Comparison of ENCODE assay signal across 8 mouse cellular contexts in genomic region chr7:80368635-80369421, GRCm38 (mm10). TPM values are rescaled to one million over a fixed set of nuclear protein-coding genes. Genes with fewer than 3 reads are reported as not detected.
DNase-seq lines count a peak whose midpoint lies in the region; ATAC-seq lines count a peak whose summit lies in the region.

No protein-coding gene starts in this region.

- no peak for ATAC-seq in forebrain, embryonic 13.5 days
- ATAC-seq in CD4-positive, CD25-positive, alpha-beta regulatory T cell, adult 4 months: peak; percentile 38
- 0 out of 2 replicates have a peak, but pooled peaks have one; percentile 13 for ATAC-seq in heart, embryonic 15.5 days (replicated peaks; ENCODE audit: insufficient number of reproducible peaks, insufficient read depth, low FRiP score, low read depth)

- H3K9me3 ChIP-seq in forebrain, embryonic 13.5 days (replicated peaks): no peaks in the 10 kb centered on the region
- H3K9me3 ChIP-seq in forebrain, embryonic 10.5 days: no peaks in the 10 kb centered on the region
- no peaks in the 10 kb centered on the region for H3K9me3 ChIP-seq in heart, embryonic 15.5 days (replicated peaks)

- peak overlapping the region; percentile 19; the same call in 1 of the 2 replicates for H3K9ac ChIP-seq in forebrain, embryonic 13.5 days
- H3K9ac ChIP-seq in heart, embryonic 15.5 days: no peak overlapping the region; the same call in 1 of the 2 replicates

- H3K36me3 ChIP-seq in forebrain, embryonic 13.5 days (ENCODE audit: poor library complexity, severe bottlenecking): peaks cover 41% of the 10 kb centered on the region
- H3K36me3 ChIP-seq in forebrain, embryonic 10.5 days (replicated peaks): peaks cover 49% of the 10 kb centered on the region
- peaks cover 39% of the 10 kb centered on the region for H3K36me3 ChIP-seq in heart, embryonic 15.5 days
- H3K36me3 ChIP-seq in macrophage (ENCODE audit: inconsistent target): peaks cover 41% of the 10 kb centered on the region

- no peak overlapping the region for H3K27ac ChIP-seq in forebrain, embryonic 13.5 days
- no peak overlapping the region for H3K27ac ChIP-seq in forebrain, embryonic 10.5 days
- H3K27ac ChIP-seq in heart, embryonic 15.5 days: peak overlapping the region; percentile 48
- H3K27ac ChIP-seq in macrophage: peak overlapping the region; percentile 80

- peaks cover 15% of the 10 kb centered on the region for H3K4me1 ChIP-seq in forebrain, embryonic 13.5 days
- H3K4me1 ChIP-seq in forebrain, embryonic 10.5 days: peaks cover 27% of the 10 kb centered on the region
- peaks cover 28% of the 10 kb centered on the region for H3K4me1 ChIP-seq in heart, embryonic 15.5 days (replicated peaks)

- no peaks in the 10 kb centered on the region for H3K27me3 ChIP-seq in forebrain, embryonic 13.5 days
- no peaks in the 10 kb centered on the region for H3K27me3 ChIP-seq in forebrain, embryonic 10.5 days (ENCODE audit: poor library complexity, severe bottlenecking)
- no peaks in the 10 kb centered on the region for H3K27me3 ChIP-seq in heart, embryonic 15.5 days

- WGBS in forebrain, embryonic 13.5 days: 89% methylated on average over 20 of the region's 20 CpGs
- WGBS in forebrain, embryonic 10.5 days: 91% methylated on average over 20 of the region's 20 CpGs
- 49% methylated on average over 20 of the region's 20 CpGs for WGBS in heart, embryonic 15.5 days
- WGBS in macrophage (ENCODE audit: missing documents): 16% methylated on average over 20 of the region's 20 CpGs

- no peaks in the 10 kb centered on the region for H3K79me2 ChIP-seq in macrophage (ENCODE audit: inconsistent target)

- 0 out of 2 replicates have a peak overlapping the region, but pooled peaks have one; percentile 74 for H3K4me2 ChIP-seq in forebrain, embryonic 13.5 days
- H3K4me2 ChIP-seq in heart, embryonic 15.5 days: peak overlapping the region; percentile 86

- no peak overlapping the region for H3K4me3 ChIP-seq in forebrain, embryonic 13.5 days
- H3K4me3 ChIP-seq in forebrain, embryonic 10.5 days: no peak overlapping the region; the same call in 1 of the 2 replicates
- no peak overlapping the region; the same call in 1 of the 2 replicates for H3K4me3 ChIP-seq in heart, embryonic 15.5 days
- peak overlapping the region; percentile 2; the same call in 1 of the 2 replicates for H3K4me3 ChIP-seq in macrophage (ENCODE audit: inconsistent target)

- no peak for DNase-seq in forebrain, embryonic 10.5 days (ENCODE audit: extremely low spot score, low spot score)
- DNase-seq in ovary, postnatal 36 days (ENCODE audit: low spot score): no peak
- no peak for DNase-seq in layer of hippocampus, adult 11-12 months (ENCODE audit: low spot score)
- no peak for DNase-seq in kidney, postnatal 25 days

RNA-seq across cellular contexts. Expression of gene Man2a2, which starts 2.3 kb away (rescaled TPM):
- 15.5 and 16.8 TPM in 2 replicates for polyA plus RNA-seq in forebrain, embryonic 13.5 days (2015; fragmentation: Nextera tagmentation; extraction: Ambion mirVana)
- 17.0 and 17.8 TPM in 2 replicates for polyA plus RNA-seq in forebrain, embryonic 10.5 days (2016; fragmentation: Nextera tagmentation; extraction: Ambion mirVana)
- 10 to 100 TPM; 10.4 to 22.3 TPM for polyA plus RNA-seq in CD4-positive, CD25-positive, alpha-beta regulatory T cell, adult 4 months (2017; shearing (Covaris generic))
- polyA plus RNA-seq in heart, embryonic 15.5 days (2015; fragmentation: Nextera tagmentation; extraction: Ambion mirVana): 15.1 and 21.1 TPM in 2 replicates
- 100 to 1,000 TPM in 16 of 26 experiments, 10 to 100 TPM in 10; 16.5 to 452 (median 118) TPM for total RNA-seq in macrophage (2018; cell fraction: chromatin; rRNA removed)
- 10 to 100 TPM; 10.2 to 96.2 (median 35.6) TPM for total RNA-seq in macrophage (2018; cell fraction: cytosol; rRNA removed)
- 100 to 1,000 TPM in 9 of 26 experiments, 10 to 100 TPM in 17; 18.0 to 266 (median 60.2) TPM for total RNA-seq in macrophage (2018; cell fraction: nucleus; rRNA removed)
- polyA plus RNA-seq in macrophage (2018): 15.9 to 83.7 TPM (median 73.2 TPM) in 3 replicates

RNA-seq across cellular contexts. Expression of gene Fes, which starts 18.9 kb away (rescaled TPM):
- polyA plus RNA-seq in forebrain, embryonic 13.5 days (2015; fragmentation: Nextera tagmentation; extraction: Ambion mirVana): 4.0 and 4.1 TPM in 2 replicates
- polyA plus RNA-seq in forebrain, embryonic 10.5 days (2016; fragmentation: Nextera tagmentation; extraction: Ambion mirVana): 7.2 and 9.2 TPM in 2 replicates
- 1 to 10 TPM in 1 of 2 experiments, under 1 TPM in 1; 0.11 to 2.5 TPM for polyA plus RNA-seq in CD4-positive, CD25-positive, alpha-beta regulatory T cell, adult 4 months (2017; shearing (Covaris generic))
- polyA plus RNA-seq in heart, embryonic 15.5 days (2015; fragmentation: Nextera tagmentation; extraction: Ambion mirVana): 10.9 and 14.4 TPM in 2 replicates
- total RNA-seq in macrophage (2018; cell fraction: chromatin; rRNA removed): 100 to 1,000 TPM; 233 to 743 (median 466) TPM
- 100 to 1,000 TPM in 17 of 26 experiments, 10 to 100 TPM in 9; 77.5 to 143 (median 115) TPM for total RNA-seq in macrophage (2018; cell fraction: cytosol; rRNA removed)
- 100 to 1,000 TPM; 141 to 390 (median 271) TPM for total RNA-seq in macrophage (2018; cell fraction: nucleus; rRNA removed)
- polyA plus RNA-seq in macrophage (2018): 96.8 to 128 TPM (median 114 TPM) in 3 replicates

RNA-seq across cellular contexts. Expression of gene Hddc3, which starts 25.9 kb away (rescaled TPM):
- 22.3 and 23.9 TPM in 2 replicates for polyA plus RNA-seq in forebrain, embryonic 13.5 days (2015; fragmentation: Nextera tagmentation; extraction: Ambion mirVana)
- polyA plus RNA-seq in forebrain, embryonic 10.5 days (2016; fragmentation: Nextera tagmentation; extraction: Ambion mirVana): 25.2 and 27.9 TPM in 2 replicates
- polyA plus RNA-seq in CD4-positive, CD25-positive, alpha-beta regulatory T cell, adult 4 months (2017; shearing (Covaris generic)): 1 to 10 TPM; 6.9 to 7.2 TPM
- polyA plus RNA-seq in heart, embryonic 15.5 days (2015; fragmentation: Nextera tagmentation; extraction: Ambion mirVana): 16.1 and 17.4 TPM in 2 replicates
- total RNA-seq in macrophage (2018; cell fraction: chromatin; rRNA removed): 10 to 100 TPM in 18 of 26 experiments, 1 to 10 TPM in 8; 5.5 to 39.3 (median 13.0) TPM
- total RNA-seq in macrophage (2018; cell fraction: cytosol; rRNA removed): 10 to 100 TPM in 2 of 26 experiments, 1 to 10 TPM in 24; 3.4 to 10.3 (median 6.3) TPM
- 10 to 100 TPM in 9 of 26 experiments, 1 to 10 TPM in 17; 2.0 to 26.1 (median 8.0) TPM for total RNA-seq in macrophage (2018; cell fraction: nucleus; rRNA removed)
- polyA plus RNA-seq in macrophage (2018): 6.0 to 14.5 TPM (median 10.1 TPM) in 3 replicates

RNA-seq across cellular contexts. Expression of gene Unc45a, which starts 28.0 kb away (rescaled TPM):
- polyA plus RNA-seq in forebrain, embryonic 13.5 days (2015; fragmentation: Nextera tagmentation; extraction: Ambion mirVana): 40.8 and 46.2 TPM in 2 replicates
- polyA plus RNA-seq in forebrain, embryonic 10.5 days (2016; fragmentation: Nextera tagmentation; extraction: Ambion mirVana): 42.0 and 44.0 TPM in 2 replicates
- polyA plus RNA-seq in CD4-positive, CD25-positive, alpha-beta regulatory T cell, adult 4 months (2017; shearing (Covaris generic)): 10 to 100 TPM; 38.1 to 79.1 TPM
- polyA plus RNA-seq in heart, embryonic 15.5 days (2015; fragmentation: Nextera tagmentation; extraction: Ambion mirVana): 16.6 and 21.5 TPM in 2 replicates
- total RNA-seq in macrophage (2018; cell fraction: chromatin; rRNA removed): 10 to 100 TPM; 18.0 to 61.1 (median 36.9) TPM
- 10 to 100 TPM; 11.1 to 24.4 (median 17.7) TPM for total RNA-seq in macrophage (2018; cell fraction: cytosol; rRNA removed)
- total RNA-seq in macrophage (2018; cell fraction: nucleus; rRNA removed): 10 to 100 TPM; 15.6 to 55.1 (median 26.9) TPM
- polyA plus RNA-seq in macrophage (2018): 14.3 to 19.5 TPM (median 16.2 TPM) in 3 replicates

RNA-seq across cellular contexts. Expression of gene Furin, which starts 36.4 kb away (rescaled TPM):
- 3.0 and 3.4 TPM in 2 replicates for polyA plus RNA-seq in forebrain, embryonic 13.5 days (2015; fragmentation: Nextera tagmentation; extraction: Ambion mirVana)
- polyA plus RNA-seq in forebrain, embryonic 10.5 days (2016; fragmentation: Nextera tagmentation; extraction: Ambion mirVana): 3.3 and 3.9 TPM in 2 replicates
- polyA plus RNA-seq in CD4-positive, CD25-positive, alpha-beta regulatory T cell, adult 4 months (2017; shearing (Covaris generic)): 1 to 10 TPM; 5.5 to 7.3 TPM
- polyA plus RNA-seq in heart, embryonic 15.5 days (2015; fragmentation: Nextera tagmentation; extraction: Ambion mirVana): 16.0 and 18.2 TPM in 2 replicates
- 100 to 1,000 TPM in 15 of 26 experiments, 10 to 100 TPM in 11; 45.1 to 380 (median 113) TPM for total RNA-seq in macrophage (2018; cell fraction: chromatin; rRNA removed)
- total RNA-seq in macrophage (2018; cell fraction: cytosol; rRNA removed): 100 to 1,000 TPM in 8 of 26 experiments, 10 to 100 TPM in 18; 48.1 to 244 (median 82.1) TPM
- 100 to 1,000 TPM in 22 of 26 experiments, 10 to 100 TPM in 4; 71.1 to 321 (median 139) TPM for total RNA-seq in macrophage (2018; cell fraction: nucleus; rRNA removed)
- 37.1 to 65.0 TPM (median 49.0 TPM) in 3 replicates for polyA plus RNA-seq in macrophage (2018)

Comparison
In these comparisons a context has a peak if more than half of its experiments do, and no peak if none do; other contexts are left out.
1. H3K27ac ChIP-seq: peak in heart, embryonic 15.5 days (single experiment) and macrophage (single experiment); none in forebrain, embryonic 13.5 days (single experiment) and forebrain, embryonic 10.5 days (single experiment).